Mouse (Mus musculus): ENCODE results near the gene Pnkp.

GRCm38 (mm10) chr7:44817441-44817840 lies 39.5 kb upstream of the Pnkp start:
- TF ChIP-seq CTCF (IDR thresholded peaks at IDR 0.05; ENCODE audit: low read depth, low read length) (no peak), EP300 (IDR thresholded peaks at IDR 0.05; ENCODE audit: insufficient read depth, low read depth, low read length) (no peak), POLR2A (IDR thresholded peaks at IDR 0.05; ENCODE audit: insufficient read depth, low read length) (no peak)

All from ES-Bruce4 (cell line).